Mouse (Mus musculus) embryo, embryonic 9.5 days (tissue): ENCODE data around the gene Psmc5.

Experiments
- DNase-seq: peaks from one replicate; pipeline ENCODE4 v3.0.0-alpha.2; 2017; ENCODE audit errors: extremely low spot score

Gene Psmc5

GRCm38 (mm10) chr11:106307432-106307831, 51.5 kb downstream of the Psmc5 start:
- no peak for DNase-seq

- DNase-seq = no peak
These were observed 52.2 kb downstream of the Psmc5 start for GRCm38 (mm10) chr11:106308162-106308561.

- no peak for DNase-seq
These were observed 54.2 kb downstream of the Psmc5 start for GRCm38 (mm10) chr11:106310123-106310522.
